Mouse (Mus musculus): ENCODE data around the gene Emilin3.

Emilin3 gene

DNA sequence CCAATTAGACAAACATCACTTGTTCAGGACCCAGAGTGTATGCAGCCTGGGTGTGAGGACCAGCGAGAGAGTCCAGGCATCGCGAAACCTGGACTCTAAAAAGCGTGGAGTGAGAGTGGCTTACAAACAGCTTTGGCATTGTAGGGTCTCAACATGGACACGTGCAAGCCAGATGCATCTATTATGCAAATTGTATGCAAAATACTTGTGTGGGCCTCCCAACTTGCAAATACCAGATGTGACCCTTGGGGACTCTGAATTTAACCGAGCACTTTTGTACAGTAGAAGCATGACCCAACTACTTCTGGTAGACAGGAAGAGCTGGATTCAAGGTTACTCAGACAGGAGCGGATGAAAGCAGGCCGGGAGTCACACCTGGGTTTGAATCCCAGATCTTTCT, 4.6 kb upstream of the Emilin3 start:
- no peak for DNase-seq (ENCODE audit: low spot score in 2 of 2)

DNA sequence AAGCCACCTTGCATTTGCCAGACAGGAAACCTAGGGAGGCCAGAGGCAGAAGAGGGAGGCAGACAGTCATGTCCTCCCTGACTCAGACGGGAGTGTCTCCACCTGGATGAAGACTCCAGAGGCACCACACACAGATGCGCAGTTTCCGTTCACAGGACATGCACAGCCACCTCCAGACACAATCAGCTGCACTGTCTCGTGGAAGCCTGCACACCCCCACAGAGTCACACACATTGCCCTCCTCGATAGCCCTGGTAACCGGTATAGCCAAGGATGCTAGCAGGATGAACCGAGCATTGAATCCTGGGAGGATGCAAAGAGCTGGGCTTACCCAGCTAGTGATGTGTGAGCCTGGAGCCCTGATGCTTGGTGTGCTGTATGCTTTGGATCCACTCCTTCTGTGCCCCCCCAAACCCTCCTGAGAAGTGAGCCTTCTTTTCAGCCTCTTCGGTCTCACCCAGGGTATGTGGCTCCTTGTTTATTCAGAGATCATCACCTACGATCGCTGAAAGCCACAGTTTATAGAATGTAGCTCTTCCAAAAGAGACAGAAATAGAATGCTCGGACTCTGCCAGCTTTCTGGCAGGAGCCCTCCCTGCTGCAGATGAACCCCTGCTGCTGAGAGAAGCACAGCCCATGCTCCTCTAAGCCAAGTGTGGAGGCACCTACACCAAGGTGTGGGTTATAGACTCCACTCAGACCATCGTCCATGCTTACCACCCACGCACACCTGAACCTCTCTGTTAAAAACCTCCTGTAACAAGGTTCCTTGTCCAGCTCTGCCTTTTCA, 3.9 kb upstream of the Emilin3 start:
- DNase-seq (ENCODE audit: low spot score in 2 of 2), result no peak

DNA sequence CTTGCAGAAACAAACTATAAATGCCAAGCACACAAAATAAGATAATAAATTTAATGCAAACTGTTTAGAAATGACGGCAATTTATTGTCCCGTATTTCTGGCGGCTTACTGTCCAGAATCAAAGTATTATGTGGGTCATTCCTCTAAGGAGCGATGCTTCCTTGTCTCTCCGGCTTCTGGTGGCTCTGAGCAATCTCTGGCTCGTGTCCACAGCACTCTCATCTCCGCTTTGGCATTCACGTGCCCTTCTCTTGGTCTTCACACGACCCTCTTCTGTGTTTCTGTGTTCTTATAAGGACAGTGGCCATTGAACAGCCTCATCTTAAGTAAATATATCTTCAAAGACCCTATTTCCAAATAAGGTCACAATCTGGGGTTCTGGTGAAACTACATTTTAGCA, 2.5 kb upstream of the Emilin3 start:
- no peak for DNase-seq (ENCODE audit: low spot score in 2 of 2)

DNA sequence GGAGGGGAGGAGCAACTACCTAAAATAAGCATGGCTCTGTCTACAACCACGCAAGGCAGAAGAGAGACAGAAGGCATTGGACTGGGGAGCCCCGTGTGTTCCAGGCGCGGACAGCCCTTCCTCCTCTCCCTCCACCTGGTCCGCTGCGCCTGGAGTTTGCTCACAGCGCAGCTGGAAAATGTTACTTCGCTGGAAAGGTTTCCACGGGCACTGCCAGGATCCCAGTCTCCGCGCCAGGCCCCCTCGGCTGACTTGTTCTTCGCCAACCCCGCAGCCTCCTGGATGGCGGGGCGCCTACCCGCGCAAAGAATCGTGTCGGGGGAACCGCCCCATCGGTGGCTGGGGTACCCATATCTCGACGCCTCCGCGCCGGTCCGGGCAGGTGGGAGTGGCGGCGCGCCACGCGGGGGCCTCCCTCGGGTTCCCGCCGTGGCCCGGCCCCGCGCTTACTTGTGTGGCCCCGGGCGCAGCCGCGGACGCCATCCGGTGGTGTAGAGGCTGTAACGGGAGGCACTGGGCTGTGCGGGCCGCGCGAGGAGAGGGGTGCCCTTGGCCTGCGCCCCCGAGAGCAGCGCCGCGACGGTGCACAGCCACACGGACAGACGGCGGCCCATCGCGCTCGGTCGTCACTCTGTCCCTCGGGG, 448 bp downstream of the Emilin3 start:
- DNase-seq (ENCODE audit: low spot score in 2 of 2), result no peak

DNA sequence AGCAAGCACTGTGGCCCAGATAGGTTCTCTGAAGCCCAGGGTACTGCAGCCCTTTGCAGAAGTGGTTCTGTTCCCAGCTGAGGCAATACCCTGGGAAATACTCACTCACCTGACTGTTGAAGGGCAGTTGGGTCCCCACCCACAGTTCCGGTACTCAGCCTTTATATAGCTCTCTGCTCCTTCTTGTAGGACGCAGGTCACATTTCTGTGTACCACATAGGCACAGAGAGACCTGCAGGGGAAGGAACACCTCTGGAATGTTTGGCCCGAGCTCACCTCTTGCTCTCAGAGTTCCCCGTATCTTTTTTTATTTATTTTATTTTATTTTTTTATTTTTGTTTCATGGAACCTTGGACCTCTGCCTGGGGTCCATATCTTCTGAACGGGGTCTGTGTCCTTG, 1.5 kb downstream of the Emilin3 start:
- DNase-seq (ENCODE audit: low spot score in 2 of 2), result no peak

DNA sequence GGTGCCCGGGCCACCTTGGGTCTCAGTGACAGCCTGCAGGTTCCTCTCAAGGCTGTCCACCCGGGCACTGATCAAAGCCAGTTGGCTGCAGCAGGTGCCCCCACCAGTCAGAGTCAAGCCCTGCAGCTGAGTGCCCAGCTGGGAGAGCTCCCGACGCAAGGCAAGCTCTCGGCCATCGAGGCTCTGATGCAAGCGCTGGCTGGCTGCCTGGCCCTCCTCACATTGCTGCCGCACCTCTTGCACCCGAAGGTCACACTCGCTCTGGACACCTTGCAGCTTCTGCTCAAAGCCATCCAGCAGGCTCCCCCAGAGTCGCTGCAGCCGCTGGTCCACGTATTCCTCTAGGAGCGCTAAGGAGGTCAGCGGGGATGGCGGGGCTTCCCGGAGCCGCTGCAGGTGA, 3.5 kb downstream of the Emilin3 start:
- no peak for DNase-seq (ENCODE audit: low spot score in 2 of 2)

DNA sequence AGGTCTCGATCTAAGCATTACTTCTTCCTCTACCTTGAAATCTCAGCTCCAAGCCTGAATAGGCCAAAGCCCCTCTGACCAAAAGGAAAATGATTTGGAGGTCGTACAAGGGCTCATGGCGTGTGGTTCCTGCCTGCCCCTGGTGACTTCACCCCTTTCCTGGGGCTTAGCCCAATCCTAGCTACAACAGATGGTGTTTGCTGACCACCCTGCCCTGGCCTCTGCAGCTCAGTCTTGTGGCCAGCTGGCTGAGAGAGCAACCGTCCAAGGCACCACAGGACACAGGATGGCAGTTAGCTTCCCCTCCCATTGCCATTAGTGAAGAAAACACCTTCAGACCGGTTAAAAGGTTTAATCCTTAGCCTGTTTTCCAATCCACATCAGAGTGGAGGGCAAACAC, 6.0 kb downstream of the Emilin3 start:
- no peak for DNase-seq (ENCODE audit: low spot score in 2 of 2)

DNA sequence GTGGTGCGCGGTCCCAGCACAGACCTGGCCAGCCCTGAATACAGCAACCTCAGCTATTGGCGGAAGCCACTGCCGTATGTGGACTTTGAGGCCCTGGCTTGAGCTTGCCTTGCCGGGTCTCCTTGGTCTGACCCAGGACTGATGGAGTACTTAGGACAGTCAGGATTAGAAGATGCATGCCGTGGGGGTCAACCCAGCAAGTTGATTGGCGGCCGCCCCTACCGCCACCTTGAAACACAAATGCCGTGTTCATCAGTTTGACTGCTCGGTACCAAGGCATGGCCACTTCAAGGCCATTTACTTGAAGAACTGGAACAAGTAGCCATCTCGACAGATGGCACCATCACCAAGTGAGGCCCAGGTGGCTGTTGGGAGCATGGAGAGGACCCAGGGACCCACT, 6.8 kb downstream of the Emilin3 start:
- no peak for DNase-seq (ENCODE audit: low spot score in 2 of 2)

DNA sequence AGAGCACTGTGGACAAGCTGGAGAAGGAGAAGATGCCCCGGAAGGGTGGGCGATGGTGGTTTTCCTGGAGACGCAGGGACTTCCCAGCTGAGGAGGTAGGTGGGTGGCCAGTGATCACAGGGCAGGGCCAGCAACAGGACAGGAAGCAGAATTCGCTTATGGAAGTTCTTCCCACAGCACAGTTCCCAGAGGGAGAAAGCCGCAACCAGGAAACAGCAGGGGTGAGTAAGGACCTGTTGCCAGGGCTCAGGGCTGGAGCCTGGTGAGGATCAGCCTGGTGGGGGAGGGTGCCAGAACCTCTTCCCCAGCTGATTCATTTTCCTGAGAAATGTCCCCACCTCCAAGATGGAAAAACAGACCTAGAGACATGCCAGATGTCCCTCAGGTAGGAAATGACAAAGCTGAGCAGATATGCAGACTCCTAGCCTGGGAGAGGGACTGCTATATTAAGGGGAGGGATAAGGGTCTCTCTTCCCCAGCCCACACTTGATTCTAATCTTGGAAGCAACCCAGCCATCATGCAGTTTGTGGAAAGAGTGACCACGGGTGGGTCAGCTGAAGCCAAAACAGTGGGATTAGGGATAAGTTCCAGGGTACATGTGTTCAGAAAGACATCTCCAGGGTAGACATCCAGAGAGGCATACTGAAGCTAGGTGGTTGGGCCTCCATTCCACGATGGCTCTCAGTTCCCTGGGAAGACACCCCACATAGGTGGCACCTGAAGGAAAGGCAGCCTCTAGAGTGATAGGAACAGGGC, 10.3 kb downstream of the Emilin3 start:
- no peak for DNase-seq (ENCODE audit: low spot score in 2 of 2)

DNA sequence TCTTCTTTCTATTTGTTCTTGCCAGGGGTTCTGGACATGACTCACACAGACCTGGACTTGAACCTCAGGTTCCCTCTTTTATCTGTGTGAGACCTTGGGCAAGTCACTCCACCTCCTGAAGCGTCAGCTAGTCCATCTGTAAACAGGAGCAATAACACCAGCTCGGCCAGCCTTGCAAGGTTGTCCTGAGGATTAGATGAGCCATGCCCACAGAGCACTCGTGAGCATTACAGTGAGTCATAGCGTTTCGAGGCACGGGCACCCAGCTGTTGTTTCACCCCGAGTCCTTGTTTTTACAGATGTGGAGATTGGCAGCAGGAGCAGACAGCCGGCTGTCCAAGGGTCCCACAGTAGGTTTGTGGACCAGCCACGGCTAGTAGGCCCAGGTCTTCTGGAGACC, 20.4 kb downstream of the Emilin3 start:
- peak in 1 of 2 experiments; percentile 40 for DNase-seq (ENCODE audit: low spot score in 2 of 2)

DNA sequence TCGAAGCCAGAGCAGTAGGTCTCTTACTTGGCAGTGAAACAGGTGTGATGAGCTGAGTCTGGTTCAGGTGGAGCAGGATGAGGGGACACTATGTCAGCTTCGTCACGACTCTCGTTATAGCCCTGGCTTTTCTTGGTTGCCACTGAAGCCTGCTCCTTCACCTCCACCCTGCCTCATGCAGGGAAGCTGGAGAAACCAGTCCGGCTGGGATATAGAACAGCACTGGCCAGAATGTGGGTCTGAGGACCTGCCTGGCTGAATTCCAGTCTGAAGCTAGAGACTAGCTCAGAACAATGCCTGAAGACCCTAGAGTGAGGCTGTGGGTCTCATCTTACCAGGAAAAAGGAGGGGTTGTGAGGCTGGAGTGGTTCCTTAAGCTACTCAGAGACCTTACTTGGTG, 21.1 kb downstream of the Emilin3 start:
- peak in 1 of 2 experiments; percentile 51 for DNase-seq (ENCODE audit: low spot score in 2 of 2)

DNA sequence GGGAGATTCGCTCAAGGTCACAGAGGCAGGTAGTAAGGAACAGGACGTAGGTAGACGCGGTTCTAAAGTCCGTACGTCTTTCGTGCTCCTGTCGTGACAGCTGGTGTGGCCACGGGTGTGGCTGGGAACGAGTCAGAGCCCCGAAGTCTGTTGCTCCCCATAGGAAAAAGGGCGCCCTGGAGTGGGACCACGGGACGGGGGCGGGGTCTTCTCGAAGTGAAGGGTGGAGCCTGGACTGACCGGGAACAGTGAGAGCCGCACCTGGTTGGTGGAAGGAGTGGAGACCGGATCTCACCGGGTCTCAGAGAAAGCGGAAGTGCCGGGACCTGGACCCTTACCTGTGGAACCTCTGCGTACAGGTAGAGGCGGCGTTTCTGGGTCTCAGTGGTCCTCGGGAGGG, 24.3 kb downstream of the Emilin3 start:
- peak; percentile 61 to 73 for DNase-seq (ENCODE audit: low spot score in 2 of 2)

DNA sequence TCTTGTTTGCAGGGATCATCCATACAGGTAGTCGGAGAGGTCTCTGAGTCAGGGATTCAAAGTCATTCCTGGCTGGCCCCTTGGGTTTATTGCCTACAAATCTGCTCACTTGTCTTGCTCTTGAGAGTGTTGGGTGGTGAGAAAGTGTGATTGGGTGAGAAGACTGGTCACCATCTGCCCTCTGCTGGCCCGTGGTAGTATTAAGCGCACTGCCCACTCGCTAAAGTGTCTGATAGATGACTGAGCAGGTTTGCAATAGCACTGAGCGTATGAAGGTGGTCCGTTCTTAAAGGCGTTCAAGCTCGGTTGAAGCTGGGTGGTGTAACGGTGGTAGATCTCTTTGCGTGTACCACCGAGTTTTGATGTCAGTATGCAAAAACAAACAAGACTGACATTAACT, 24.8 kb downstream of the Emilin3 start:
- DNase-seq (ENCODE audit: low spot score in 2 of 2), result peak; percentile 68 to 72

DNA sequence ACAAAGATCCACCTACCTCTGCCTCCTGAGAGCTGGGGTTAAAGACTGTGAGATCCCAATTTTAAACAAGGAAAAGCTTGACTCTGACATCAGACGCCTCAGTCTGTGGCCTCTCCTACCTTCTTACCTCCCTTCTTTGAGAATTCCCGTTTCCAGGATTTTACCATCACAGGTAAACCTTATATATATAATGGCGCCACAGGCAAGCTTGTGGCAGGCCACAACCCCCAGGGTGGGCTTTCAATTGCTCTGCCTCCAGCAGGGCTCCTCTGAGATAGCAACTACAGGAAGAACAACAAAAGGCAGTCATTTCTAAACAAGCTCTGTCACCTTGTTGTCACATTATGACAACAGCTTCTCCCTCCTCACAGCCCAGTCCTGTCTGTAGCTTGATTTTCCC, 25.9 kb downstream of the Emilin3 start:
- no peak for DNase-seq (ENCODE audit: low spot score in 2 of 2)

DNA sequence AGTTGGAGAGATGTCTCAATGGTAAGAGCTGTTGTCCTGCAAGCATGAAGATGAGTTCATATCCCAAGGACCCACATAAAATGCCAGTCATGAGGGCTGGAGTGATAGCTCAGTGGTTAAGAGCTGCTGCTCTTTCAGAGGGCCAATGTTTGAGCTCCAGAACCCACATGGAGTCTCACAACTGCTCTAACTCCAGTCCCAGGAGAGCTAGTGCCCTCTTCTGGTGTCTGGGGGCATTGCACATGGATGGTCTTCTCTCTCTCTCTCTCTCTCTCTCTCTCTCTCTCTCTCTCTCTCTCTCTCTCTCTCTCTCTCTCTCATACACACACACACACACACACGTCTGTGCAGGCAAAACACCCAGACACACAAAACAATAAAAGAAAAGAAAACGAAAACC, 27.3 kb downstream of the Emilin3 start:
- no peak for DNase-seq (ENCODE audit: low spot score in 2 of 2)

DNA sequence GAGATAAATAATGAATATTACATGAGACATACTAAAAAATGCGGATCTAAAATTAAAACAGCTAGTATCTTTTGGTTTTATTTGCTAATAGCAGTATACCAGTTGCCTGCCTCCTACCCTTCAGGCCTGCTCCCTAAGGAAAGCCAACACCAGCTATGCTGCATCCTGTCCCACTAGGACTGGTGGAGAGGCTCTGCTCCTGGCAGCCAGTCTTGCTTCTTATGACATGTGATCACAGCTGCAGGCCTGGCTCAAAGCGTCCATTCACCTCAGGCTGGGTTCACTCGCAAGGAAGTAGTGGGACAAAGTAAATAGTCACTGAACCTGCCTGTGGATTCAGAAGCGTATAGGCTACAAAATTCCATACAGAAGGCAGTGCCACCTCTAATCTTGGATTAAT, 28.2 kb downstream of the Emilin3 start:
- DNase-seq (ENCODE audit: low spot score in 2 of 2), result no peak

DNA sequence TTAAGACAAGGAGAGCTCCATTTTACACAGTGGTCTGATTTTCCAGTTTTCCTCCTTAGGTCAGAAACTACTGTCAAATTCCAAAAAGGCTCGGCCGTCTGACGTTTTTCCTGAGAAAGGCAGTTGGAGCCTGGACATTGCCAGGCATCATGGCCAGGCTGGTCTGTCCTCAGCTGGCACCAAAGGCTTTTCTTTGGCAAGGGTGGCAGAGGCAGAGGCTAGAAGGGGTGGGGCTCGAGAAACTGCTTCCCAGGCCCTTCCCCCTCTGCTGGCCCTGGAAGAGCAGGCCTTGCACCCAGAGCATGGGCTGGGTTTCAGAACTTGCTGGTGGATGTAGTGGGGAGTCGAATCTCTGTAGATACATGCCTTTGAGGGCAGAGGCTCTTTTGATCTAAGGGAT, 29.7 kb downstream of the Emilin3 start:
- no peak for DNase-seq (ENCODE audit: low spot score in 2 of 2)

DNA sequence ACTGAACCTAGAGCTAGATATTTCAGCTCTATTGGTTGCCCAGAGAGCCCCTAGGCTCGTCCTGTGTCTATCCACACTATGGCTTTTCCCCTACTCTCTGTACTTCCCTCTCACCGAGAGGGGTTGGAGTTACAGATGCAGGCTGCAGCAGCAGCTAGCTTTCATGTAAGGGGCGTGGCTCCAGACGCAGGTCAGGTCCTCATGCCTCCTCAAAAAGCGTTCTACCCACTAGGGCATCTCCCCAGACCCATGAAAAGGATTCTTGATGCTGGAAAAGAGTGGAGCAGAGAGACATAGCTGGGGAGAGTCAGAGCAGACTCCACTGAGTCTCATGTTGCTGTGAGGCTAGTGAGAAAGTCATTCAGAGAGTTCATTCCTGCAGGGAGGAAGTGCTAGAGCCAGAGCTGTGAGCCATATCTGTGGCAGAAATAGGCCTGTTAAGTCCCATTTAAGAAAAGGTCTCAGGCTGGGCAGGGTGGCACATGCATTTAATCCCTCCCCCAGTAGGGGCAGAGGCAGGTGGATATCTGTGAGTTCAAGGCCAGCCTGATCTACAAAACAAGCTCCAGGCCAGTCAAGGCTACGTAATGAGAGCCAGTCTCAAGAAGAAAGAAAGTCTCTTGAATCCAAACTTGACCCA, 30.5 kb downstream of the Emilin3 start:
- no peak for DNase-seq (ENCODE audit: low spot score in 2 of 2)

DNA sequence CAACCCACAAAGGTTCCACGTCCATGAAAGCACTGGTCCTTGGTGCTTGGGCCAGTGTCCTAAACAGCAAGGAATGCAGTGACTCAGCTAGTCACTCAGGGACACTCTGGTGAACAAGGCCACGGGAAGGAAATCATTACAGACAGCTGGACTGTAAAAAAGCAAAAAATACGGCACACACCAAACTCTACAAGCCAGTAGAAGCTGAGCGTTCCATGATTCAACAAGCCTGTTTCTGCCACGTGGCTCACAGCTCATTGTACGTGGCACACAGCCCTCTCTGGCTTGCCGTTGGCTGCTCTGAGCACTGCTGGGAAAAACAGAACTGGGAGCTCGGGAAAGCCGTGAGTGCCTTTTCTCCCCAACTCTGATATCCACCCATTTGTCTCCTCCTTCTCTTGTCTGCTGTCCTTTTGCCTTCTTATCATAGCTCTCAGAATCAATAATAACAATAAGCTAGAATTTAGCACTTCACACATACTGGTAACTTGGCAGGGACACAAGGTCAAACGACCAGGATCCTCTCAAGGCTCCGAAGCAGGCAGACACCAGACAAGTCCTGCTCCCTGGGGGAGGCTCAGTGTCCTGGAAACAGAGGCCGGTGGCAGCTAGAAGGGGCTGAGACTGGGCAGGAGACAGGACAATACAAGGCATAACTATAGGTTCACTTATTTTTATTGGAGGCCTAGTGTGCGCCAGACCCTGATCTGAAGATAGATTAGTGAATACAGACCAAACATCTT, 31.5 kb downstream of the Emilin3 start, which contains the start of gene Lpin3:
Lpin3 (plus strand) TSS at position 218 of the 743 bp plus-strand sequence.
- peak in 1 of 2 experiments; percentile 63 for DNase-seq (ENCODE audit: low spot score in 2 of 2)

DNA sequence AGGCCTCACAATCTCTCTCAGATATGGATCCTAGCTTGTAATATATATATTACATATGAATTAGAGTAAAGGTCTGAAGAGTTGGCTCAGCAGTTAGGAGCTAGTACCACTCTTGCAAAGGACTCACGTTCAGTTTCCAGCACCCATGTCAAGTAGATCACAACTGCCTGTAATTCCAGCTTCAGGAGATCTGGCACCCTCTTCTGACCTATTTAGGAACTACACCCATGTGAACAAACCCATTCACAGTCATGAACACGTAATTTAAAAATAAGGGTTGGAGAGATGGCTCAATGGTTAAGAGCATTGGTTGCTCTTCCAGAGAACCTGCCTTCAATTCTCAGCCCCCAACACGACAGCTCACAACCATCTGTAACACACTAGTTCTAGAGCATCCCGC, 36.0 kb downstream of the Emilin3 start:
- DNase-seq (ENCODE audit: low spot score in 2 of 2), result no peak

DNA sequence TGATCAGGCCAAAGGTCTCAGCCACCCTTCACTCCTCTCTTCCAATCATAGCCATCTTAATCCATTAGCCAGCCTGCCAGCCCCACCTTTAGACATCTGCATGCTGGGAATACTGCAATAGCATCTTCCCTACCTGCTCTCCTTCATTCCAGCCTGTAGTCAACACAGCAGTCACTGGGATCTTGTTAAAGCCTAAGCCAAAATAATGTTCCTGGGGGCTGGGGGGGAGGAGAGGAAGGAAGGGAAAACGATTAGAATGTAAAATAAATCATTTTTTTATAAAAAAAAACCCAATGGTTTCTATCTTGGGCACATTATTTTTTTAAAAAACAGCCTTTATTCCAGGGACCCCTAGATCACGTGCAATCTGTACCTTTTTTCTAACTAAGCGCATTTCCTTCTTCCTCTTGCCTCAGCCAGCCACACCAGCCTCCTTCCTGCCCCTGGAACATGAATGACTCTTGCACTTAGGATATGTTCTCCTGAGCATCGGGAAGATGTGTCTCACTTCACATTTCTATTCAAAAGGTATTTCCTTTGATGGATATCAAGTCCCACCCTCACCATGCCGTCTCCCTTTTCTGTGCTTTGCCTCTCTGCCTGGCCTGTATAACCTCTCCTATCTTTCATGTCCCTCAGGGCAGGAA, 37.8 kb downstream of the Emilin3 start:
- no peak for DNase-seq (ENCODE audit: low spot score in 2 of 2)
